Mouse (Mus musculus): ENCODE results near the gene Laptm5. TPM values are rescaled to one million over a fixed set of nuclear protein-coding genes. Genes with fewer than 3 reads are reported as not detected.

The Laptm5 gene
- 22.6 and 26.5 TPM in 2 replicates for polyA plus RNA-seq (2012; rRNA removed)

DNA sequence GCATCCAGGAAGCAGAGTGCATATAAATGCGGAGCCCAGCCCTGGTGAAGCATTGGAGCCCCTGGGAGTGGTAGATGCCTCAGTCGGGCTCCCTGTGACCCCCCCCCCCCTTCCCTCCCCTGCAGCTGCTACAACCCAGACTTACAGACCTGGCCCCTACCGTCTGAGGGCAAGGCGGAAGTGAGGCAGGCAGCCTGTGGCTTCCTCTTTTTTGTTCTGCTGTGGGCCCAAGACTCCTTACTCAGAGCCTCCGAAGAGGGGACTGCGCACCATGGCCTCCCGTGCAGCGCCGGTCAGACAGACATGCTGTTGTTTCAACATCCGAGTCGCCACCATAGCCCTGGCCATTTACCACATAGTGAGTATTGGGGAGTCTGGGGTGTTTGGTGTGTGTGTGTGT, at the start of gene Laptm5:
Gene Laptm5, plus strand, starts transcription at position 49 of the 400 bp plus-strand sequence.
- TF ChIP-seq POLR2A (IDR thresholded peaks at IDR 0.05; ENCODE audit: borderline replicate concordance, extremely low read depth, insufficient read depth, insufficient read length, poor library complexity, severe bottlenecking) (no peak), CTCF (IDR thresholded peaks at IDR 0.05; ENCODE audit: borderline replicate concordance, extremely low read depth, insufficient read depth, insufficient read length) (no peak)
- DNase-seq (ENCODE audit: low read depth), result no peak

GRCm38 (mm10) chr4:130865460-130865859, 47.5 kb upstream of the Laptm5 start:
- TF ChIP-seq CTCF (IDR thresholded peaks at IDR 0.05; ENCODE audit: borderline replicate concordance, extremely low read depth, insufficient read depth, insufficient read length) (no peak), POLR2A (IDR thresholded peaks at IDR 0.05; ENCODE audit: borderline replicate concordance, extremely low read depth, insufficient read depth, insufficient read length, poor library complexity, severe bottlenecking) (no peak)
- DNase-seq (ENCODE audit: low read depth), result no peak

DNA sequence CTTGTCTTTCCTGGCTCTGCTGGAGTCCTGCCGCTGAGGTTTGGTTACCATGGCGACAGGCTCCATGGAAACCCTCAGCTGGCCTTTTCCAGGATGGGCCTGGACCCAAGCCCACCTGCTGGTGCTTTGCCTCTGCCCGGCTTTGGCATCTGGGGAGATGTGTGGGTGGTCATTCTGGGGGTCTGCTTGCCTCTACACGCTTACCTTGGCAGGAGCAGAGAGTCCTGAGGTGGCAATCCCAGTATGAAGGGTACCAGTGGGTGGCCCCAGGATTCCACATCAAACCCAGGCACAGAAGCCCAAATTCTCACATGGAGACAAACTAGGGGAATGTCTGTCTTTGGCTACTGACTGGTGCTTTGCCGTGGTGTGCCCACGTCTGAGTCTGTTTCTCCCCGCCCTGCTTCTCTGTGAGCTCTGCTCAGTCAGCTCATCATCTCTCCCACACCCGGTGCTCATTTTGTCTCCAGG, 47.0 kb upstream of the Laptm5 start:
- DNase-seq (ENCODE audit: low read depth), result peak; percentile 95
- TF ChIP-seq CTCF (IDR thresholded peaks at IDR 0.05; ENCODE audit: borderline replicate concordance, extremely low read depth, insufficient read depth, insufficient read length) (no peak), POLR2A (IDR thresholded peaks at IDR 0.05; ENCODE audit: borderline replicate concordance, extremely low read depth, insufficient read depth, insufficient read length, poor library complexity, severe bottlenecking) (no peak)

DNA sequence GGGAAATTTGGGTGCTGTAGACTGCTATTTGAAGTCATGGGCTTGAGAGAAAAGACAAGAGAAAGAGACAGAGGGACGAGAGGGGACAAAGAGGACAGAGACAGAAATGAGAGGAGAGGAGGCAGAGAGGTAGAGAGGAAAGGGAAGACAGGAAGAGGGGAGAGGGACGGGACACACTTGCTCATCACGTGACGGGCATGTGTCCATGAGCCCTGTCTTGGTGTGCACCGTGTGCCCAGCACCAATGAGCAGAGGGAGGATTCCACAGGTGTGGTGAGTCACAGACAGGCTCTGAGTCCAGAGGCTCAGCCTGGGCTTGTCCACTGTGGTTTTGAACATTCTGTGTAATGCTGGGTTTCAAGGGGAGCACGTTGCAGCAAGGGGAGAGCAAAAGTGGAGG, 45.0 kb upstream of the Laptm5 start:
- no peak for TF ChIP-seq CTCF (IDR thresholded peaks at IDR 0.05; ENCODE audit: borderline replicate concordance, extremely low read depth, insufficient read depth, insufficient read length)
- no peak for TF ChIP-seq POLR2A (IDR thresholded peaks at IDR 0.05; ENCODE audit: borderline replicate concordance, extremely low read depth, insufficient read depth, insufficient read length, poor library complexity, severe bottlenecking)
- DNase-seq (ENCODE audit: low read depth), result no peak

GRCm38 (mm10) chr4:130868803-130869202, 44.1 kb upstream of the Laptm5 start:
- TF ChIP-seq CTCF (IDR thresholded peaks at IDR 0.05; ENCODE audit: borderline replicate concordance, extremely low read depth, insufficient read depth, insufficient read length) (peak; percentile 6; the same call in 1 of the 2 replicates), POLR2A (IDR thresholded peaks at IDR 0.05; ENCODE audit: borderline replicate concordance, extremely low read depth, insufficient read depth, insufficient read length, poor library complexity, severe bottlenecking) (no peak)
- DNase-seq (ENCODE audit: low read depth), result peak; percentile 45

DNA sequence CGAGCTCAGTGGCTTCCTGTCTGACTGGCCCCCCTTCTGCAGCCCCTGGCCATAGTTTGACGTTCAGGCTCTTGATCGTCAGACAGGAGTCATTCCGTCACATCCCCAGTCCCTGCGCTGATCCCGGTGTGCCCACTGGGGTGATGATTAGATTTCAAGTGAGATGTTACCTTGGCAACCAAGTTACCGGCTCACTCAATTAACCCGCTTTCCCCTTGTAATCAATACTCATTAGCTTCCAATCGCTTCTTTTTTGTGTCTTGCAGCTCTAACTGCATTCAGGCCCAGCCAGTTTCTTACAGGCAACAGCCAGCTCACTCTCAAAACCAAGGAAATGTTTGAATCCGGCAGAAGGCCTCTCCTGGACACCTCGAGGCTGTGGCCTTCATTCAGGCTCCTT, 40.5 kb upstream of the Laptm5 start:
- no peak for TF ChIP-seq POLR2A (IDR thresholded peaks at IDR 0.05; ENCODE audit: borderline replicate concordance, extremely low read depth, insufficient read depth, insufficient read length, poor library complexity, severe bottlenecking)
- TF ChIP-seq CTCF (IDR thresholded peaks at IDR 0.05; ENCODE audit: borderline replicate concordance, extremely low read depth, insufficient read depth, insufficient read length), result no peak
- DNase-seq (ENCODE audit: low read depth), result peak; percentile 55

- TF ChIP-seq POLR2A (IDR thresholded peaks at IDR 0.05; ENCODE audit: borderline replicate concordance, extremely low read depth, insufficient read depth, insufficient read length, poor library complexity, severe bottlenecking) (no peak), CTCF (IDR thresholded peaks at IDR 0.05; ENCODE audit: borderline replicate concordance, extremely low read depth, insufficient read depth, insufficient read length) (peak; percentile 56)
- DNase-seq (ENCODE audit: low read depth), result no peak
Observed at GRCm38 (mm10) chr4:130873440-130873839, 39.5 kb upstream of the Laptm5 start.

DNA sequence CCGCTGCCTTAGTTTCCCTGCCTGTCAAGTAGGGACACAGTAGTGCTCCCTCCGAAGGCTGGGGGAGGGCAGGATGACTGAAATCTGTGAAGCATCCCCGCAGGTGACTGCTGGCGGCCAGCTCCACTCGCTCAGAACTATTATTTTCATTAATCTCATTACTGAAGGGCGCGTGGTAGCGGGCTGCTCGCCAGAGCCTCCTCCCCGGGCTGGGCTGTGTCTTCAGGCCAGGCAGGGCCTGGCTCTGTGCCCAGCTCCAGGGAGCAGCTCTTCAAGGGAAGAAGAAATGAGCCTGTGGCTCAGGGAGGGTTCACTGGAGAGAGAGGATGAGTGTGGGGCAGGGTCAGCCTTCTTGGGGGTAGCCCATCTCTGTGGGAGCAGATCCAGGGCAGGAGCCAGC, 38.3 kb upstream of the Laptm5 start:
- DNase-seq (ENCODE audit: low read depth), result peak; percentile 95
- TF ChIP-seq CTCF (IDR thresholded peaks at IDR 0.05; ENCODE audit: borderline replicate concordance, extremely low read depth, insufficient read depth, insufficient read length), result no peak
- no peak for TF ChIP-seq POLR2A (IDR thresholded peaks at IDR 0.05; ENCODE audit: borderline replicate concordance, extremely low read depth, insufficient read depth, insufficient read length, poor library complexity, severe bottlenecking)

- TF ChIP-seq CTCF (IDR thresholded peaks at IDR 0.05; ENCODE audit: borderline replicate concordance, extremely low read depth, insufficient read depth, insufficient read length) (no peak), POLR2A (IDR thresholded peaks at IDR 0.05; ENCODE audit: borderline replicate concordance, extremely low read depth, insufficient read depth, insufficient read length, poor library complexity, severe bottlenecking) (no peak)
- DNase-seq (ENCODE audit: low read depth), result no peak
Observed at GRCm38 (mm10) chr4:130876016-130876726, 36.8 kb upstream of the Laptm5 start.

- TF ChIP-seq CTCF (IDR thresholded peaks at IDR 0.05; ENCODE audit: borderline replicate concordance, extremely low read depth, insufficient read depth, insufficient read length), result peak; percentile 90
- no peak for TF ChIP-seq POLR2A (IDR thresholded peaks at IDR 0.05; ENCODE audit: borderline replicate concordance, extremely low read depth, insufficient read depth, insufficient read length, poor library complexity, severe bottlenecking)
- peak; percentile 96 for DNase-seq (ENCODE audit: low read depth)
Observed at GRCm38 (mm10) chr4:130878273-130879047, 34.5 kb upstream of the Laptm5 start.

- no peak for TF ChIP-seq CTCF (IDR thresholded peaks at IDR 0.05; ENCODE audit: borderline replicate concordance, extremely low read depth, insufficient read depth, insufficient read length)
- no peak for TF ChIP-seq POLR2A (IDR thresholded peaks at IDR 0.05; ENCODE audit: borderline replicate concordance, extremely low read depth, insufficient read depth, insufficient read length, poor library complexity, severe bottlenecking)
- DNase-seq (ENCODE audit: low read depth), result no peak
Observed at GRCm38 (mm10) chr4:130879048-130879384, 33.9 kb upstream of the Laptm5 start.

Data from brain, embryonic 14.5 days (tissue).